Mouse (Mus musculus): ENCODE measurements around the gene Taar2. TPM values are rescaled to one million over a fixed set of nuclear protein-coding genes. Genes with fewer than 3 reads are reported as not detected.

Taar2 gene
- polyA plus RNA-seq, 3 experiments from 2014 or later, result not detected

GRCm38 (mm10) chr10:23986419-23986818 lies 48.0 kb downstream of the Taar2 start:
- ATAC-seq, result no peak

Other genes starting within 250 kb of the Taar2 start
- gene Rps12, start 151.3 kb upstream of the Taar2 start, polyA plus RNA-seq (2017; shearing (Covaris generic)), result 100 to 1,000 TPM in 2 of 3 experiments, 10 to 100 TPM in 1; 92.3 to 940 (median 123) TPM
- not detected for gene Slc18b1, start 141.6 kb upstream of the Taar2 start, polyA plus RNA-seq (2017; shearing (Covaris generic))
- gene Vnn3, start 87.1 kb upstream of the Taar2 start, polyA plus RNA-seq (2017; shearing (Covaris generic)), result not detected
- not detected for gene Vnn1, start 43.9 kb upstream of the Taar2 start, polyA plus RNA-seq (2017; shearing (Covaris generic))
- gene Taar1, start 18.2 kb upstream of the Taar2 start, polyA plus RNA-seq (2017; shearing (Covaris generic)), result not detected
- not detected for gene Taar3, start 11.0 kb downstream of the Taar2 start, polyA plus RNA-seq (2017; shearing (Covaris generic))
- not detected for gene Taar4, start 21.9 kb downstream of the Taar2 start, polyA plus RNA-seq (2017; shearing (Covaris generic))
- not detected for gene Taar5, start 32.1 kb downstream of the Taar2 start, polyA plus RNA-seq (2017; shearing (Covaris generic))
- not detected for gene Taar6, start 47.1 kb downstream of the Taar2 start, polyA plus RNA-seq (2017; shearing (Covaris generic))
- not detected for gene Taar7a, start 54.9 kb downstream of the Taar2 start, polyA plus RNA-seq (2017; shearing (Covaris generic))
- gene Taar7b, start 61.4 kb downstream of the Taar2 start, polyA plus RNA-seq (2017; shearing (Covaris generic)), result not detected
- gene Taar7d, start 88.7 kb downstream of the Taar2 start, polyA plus RNA-seq (2017; shearing (Covaris generic)), result not detected
- gene Taar7e, start 99.0 kb downstream of the Taar2 start, polyA plus RNA-seq (2017; shearing (Covaris generic)), result not detected
- gene Taar7f, start 110.9 kb downstream of the Taar2 start, polyA plus RNA-seq (2017; shearing (Covaris generic)), result not detected
- not detected for gene Taar8a, start 137.9 kb downstream of the Taar2 start, polyA plus RNA-seq (2017; shearing (Covaris generic))
- gene Taar8b, start 153.7 kb downstream of the Taar2 start, polyA plus RNA-seq (2017; shearing (Covaris generic)), result not detected
- gene Taar8c, start 163.3 kb downstream of the Taar2 start, polyA plus RNA-seq (2017; shearing (Covaris generic)), result not detected
- gene Taar9, start 171.0 kb downstream of the Taar2 start, polyA plus RNA-seq (2017; shearing (Covaris generic)), result not detected
- gene Stx7, start 210.7 kb downstream of the Taar2 start, polyA plus RNA-seq (2017; shearing (Covaris generic)), result 10 to 100 TPM; 21.5 to 33.8 (median 23.1) TPM

Measured in inflammation-experienced regulatory T-cells, adult 6 months (primary cell).